In the genomic region with DNA sequence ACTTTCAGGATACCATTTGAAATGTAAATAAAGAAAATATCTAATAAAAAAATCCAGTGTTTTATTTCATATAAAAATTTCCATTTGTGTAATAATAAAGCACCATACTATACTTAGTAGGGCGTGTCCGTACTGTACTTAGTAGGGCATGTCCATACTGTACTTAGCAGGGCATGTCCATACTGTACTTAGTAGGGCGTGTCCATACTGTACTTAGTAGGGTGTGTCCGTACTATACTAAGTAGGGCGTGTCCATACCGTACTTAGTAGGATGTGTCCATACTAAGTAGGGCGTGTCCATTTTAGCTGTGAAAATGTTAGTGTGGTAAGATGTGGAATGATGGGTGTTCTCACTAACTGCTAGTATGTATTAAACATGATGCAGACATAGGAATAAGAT, we compare ENCODE assay signal across 10 mouse cellular contexts.
"Had no signal": no experiment of that assay in that cellular context is flagged by ENCODE, and none has a peak within 500 bp of the region (broad histone marks: within the 10 kb centered on the region; RNA-seq: fewer than 3 reads in every experiment).

No protein-coding gene starts in this region.

- H3K9me3 ChIP-seq: liver, embryonic 13.5 days; midbrain, embryonic 12.5 days had no signal

- H3K4me3 ChIP-seq: liver, embryonic 13.5 days; midbrain, embryonic 12.5 days had no signal

- H3K9ac ChIP-seq: liver, embryonic 13.5 days; liver, postnatal 0 days; midbrain, embryonic 12.5 days had no signal

- DNase-seq: kidney, adult 11 months; kidney, adult 9 months; kidney, postnatal 14 days; liver; liver, embryonic 13.5 days; liver, postnatal 0 days; right cerebral cortex, postnatal 25 days; thymus, adult 18-20 months; thymus, postnatal 25 days had no signal

- H3K36me3 ChIP-seq: liver, embryonic 13.5 days; midbrain, embryonic 12.5 days had no signal

- H3K4me2 ChIP-seq: liver, embryonic 13.5 days; midbrain, embryonic 12.5 days had no signal

- ATAC-seq: liver, postnatal 0 days had no signal

- H3K4me1 ChIP-seq: liver, embryonic 13.5 days; midbrain, embryonic 12.5 days had no signal

- H3K27me3 ChIP-seq: liver, embryonic 13.5 days; midbrain, embryonic 12.5 days had no signal

- H3K27ac ChIP-seq: liver, embryonic 13.5 days; midbrain, embryonic 12.5 days had no signal
